Mouse (Mus musculus): ENCODE data around the gene Ank2.
"Not testable (repeated sequence)": the region's sequence is repeated elsewhere in the genome, so short reads cannot be mapped to it uniquely, and the experiment has no call there.

Ank2 gene

DNA sequence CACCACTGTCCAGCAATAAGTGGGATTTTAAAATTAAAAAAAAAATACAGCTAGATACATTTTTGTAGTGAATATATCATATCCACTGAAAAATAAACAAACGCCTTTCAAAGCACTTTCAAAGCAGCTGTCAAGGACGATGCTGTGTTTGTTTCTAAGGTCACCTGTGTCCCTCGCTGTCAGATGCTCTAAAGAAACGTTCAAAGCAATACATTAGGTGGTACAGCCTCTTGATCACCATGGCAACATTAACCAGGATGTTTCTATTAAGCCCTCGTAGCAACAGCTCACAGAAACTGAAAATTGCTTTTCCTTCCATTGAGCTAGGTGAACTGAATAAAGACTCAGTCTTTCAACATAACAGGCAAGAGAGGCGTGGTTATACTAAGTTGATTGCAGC, 17.5 kb downstream of the Ank2 start:
- in situ Hi-C loops (cut with MboI): no loop called here

DNA sequence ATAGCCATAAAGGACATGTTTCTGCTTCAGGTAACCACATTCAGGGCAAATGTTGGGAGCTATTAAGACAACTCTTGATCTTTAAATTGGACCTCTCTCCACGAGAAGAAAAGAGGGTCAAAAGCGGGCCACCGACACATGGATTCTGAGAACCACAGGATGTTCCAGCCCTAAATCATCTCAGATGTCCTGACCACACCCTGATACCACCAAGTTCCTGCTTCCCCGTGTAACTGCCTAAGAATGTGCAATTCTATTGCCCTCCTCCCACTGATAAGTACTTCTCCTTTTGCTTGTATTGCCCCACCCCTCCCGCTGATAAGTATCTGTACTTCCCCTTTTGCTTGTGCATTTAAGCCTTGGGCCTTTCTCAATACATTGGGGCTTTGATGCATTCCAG, 18.8 kb downstream of the Ank2 start:
- in situ Hi-C loops (cut with MboI): not testable (repeated sequence)

DNA sequence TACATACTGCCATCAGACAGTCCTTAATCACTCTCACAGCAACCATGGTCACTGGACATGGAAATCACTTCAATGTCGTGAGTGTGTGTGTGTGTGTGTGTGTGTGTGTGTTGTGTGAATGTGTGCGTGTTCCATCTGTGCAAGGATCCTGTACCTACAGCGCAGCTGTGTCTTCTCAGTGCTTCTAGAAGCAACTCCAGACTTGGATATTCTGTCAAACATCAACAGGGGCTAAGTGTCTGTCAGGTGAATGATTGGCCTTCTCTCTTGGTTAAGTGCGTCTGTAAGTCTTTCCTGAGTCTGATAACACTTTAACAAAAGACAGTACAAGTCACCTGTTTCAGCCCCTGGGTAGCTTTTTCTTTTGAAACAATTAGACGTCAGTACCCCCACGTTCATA, 25.0 kb downstream of the Ank2 start:
- in situ Hi-C loops (cut with MboI): no loop called here

DNA sequence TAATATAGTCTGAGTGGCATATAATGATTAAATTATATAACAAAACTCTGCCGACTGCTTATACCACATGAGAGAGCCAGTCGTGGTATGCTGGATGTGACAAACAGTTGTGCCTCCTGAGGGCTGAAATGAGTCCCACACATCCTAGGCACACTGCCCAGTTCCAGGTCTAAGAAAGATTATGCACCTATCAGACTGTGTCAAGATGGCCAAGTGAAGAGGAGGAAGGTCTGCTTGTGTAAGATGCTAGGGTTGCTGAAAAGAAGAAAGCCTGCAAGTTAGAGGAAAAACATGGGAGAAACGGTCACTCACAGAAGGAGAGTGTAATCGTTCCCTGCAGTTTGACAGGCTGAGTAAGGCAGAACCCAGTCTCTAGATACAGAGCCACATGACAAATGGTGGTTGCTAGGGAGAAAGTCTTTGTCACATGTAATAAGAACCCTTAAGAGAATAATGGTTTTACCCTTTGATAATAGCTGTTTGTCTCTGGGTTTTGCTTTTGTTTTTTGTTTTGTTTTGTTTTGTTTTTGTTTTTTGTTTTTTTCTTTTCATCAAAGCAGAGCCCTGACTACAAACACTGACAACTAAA, 29.9 kb downstream of the Ank2 start:
- in situ Hi-C loops (cut with MboI): no loop called here

DNA sequence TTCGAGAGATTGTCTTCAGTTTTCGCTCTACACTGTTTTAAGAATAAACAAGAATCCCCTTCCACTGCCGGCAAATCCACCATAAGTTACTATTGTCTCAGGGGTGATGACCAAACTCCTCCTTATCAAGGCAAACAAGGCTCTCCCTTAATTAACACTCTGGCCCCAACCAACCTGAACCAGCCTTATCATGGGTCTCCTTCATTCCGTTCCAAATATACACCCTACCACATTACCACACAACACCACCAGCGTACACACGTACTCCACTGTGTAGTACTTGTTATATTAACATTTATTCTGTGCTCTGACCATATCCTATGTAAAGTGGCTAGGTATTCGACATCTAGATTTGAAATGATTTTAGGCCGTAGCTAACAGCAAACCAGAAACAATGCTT, 30.6 kb downstream of the Ank2 start:
- in situ Hi-C loops (cut with MboI): no loop called here

DNA sequence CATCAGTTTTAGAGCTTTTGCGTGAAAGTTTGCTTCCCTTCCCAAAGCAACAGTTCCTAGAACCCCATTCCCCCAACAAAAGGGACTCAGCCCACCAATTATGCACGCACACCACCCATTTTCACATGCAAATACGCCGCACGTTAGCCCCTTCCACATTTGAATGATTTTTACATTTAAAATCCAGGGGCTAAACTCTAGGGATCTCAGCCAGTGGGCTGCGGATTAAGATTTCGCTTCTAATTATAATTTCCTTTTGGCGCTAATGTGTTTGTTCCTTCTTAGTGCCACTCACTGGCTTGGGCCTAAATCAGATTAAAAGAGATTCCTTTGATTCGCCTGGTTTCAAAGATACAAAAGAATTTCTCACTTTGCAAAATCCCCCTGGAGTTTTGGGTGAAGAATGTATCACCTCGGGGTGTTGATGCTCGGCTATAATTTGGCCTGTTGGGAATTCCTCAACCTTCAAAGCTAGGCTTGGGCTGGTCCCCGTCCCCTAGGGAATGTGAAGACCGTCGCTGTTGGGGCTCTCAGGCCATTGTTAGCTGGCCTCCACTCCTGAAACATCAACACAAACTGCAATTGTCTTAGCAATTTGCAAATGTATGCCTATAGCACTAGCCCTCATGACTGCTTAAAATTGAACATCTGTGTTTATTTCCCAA, 35.2 kb downstream of the Ank2 start:
- in situ Hi-C loops (cut with MboI): no loop called here

DNA sequence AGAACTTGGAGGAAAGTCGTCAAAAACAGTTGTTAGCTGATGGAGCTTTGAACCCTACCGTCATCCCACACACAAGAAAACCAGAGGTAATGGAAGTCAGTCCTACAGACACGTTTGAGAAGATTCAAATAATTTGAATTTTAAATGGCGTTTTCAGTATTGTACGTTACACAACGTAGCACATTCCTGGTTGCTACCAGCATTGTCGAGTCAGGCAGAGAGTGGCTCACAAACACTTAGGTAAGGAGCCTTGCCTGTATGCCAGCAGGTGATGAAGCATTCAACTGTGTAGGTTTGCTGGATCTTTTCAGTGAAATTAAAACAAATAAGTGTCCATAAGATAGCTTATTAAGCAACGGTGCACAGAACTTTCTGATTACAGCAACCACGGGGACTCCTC, 36.0 kb downstream of the Ank2 start:
- in situ Hi-C loops (cut with MboI): no loop called here

DNA sequence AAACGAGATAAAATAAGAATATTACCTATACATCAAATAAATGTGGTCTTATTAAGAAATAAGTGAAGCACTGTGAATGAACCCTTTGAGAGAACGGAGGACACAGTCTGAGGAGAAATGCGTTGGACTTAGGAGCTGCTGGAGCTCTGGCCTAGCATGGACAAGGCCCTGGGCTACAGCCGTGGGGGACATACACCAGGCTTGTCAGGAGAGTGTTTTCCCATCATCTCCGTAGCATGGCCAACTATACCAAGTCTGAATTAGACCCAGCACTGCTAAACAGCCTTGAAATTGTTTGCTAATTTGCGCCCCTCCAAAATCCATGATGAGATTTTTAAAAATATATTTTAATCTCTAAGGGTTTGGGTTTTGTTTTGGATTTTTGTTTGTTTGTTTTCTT, 36.7 kb downstream of the Ank2 start:
- in situ Hi-C loops (cut with MboI): no loop called here

DNA sequence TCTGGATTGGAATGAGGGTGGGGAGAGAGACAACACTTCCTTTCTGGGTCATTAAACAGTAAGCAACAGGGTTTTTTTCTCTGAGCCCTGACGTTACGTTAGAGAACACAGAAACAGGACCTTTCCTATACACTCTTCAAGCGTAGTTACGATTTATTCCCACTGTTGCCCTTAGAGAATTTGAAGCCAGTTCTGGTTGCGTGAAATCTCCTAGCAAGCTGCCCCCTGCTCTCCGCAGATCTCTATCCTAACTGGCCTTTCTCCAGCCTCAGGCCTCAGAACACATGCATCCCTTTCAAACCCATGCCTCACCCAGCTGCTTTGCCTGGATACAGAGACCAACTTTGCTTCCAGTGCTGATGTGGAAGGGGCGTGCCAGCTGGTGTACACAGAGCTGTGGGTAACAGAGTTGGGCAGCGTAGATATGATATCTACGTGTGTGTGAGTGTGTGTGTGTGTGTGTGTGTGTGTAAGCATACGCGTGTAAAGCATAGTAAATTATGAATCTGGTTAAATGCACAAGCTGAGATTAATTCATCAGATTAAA, 38.2 kb downstream of the Ank2 start:
- in situ Hi-C loops (cut with MboI): no loop called here

DNA sequence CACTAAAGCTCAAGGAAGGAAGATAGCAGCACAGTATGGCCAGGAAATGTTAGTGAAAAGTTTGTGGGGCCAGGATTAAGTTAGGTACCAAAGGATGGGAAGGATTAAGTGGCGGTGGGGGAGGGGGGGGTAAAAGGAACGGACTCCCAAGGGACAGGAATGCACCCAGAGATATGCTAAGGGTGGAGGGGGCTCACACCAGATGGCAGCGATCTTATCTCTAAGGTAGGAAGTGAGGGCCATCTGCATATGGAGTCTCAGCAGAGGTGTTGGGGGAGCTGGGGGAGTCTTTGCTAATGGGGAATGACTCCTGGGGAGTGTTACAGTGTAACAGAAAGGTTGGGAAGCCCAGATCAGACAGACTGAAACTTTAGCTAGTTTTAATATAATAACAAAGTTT, 39.3 kb downstream of the Ank2 start:
- in situ Hi-C loops (cut with MboI): no loop called here

DNA sequence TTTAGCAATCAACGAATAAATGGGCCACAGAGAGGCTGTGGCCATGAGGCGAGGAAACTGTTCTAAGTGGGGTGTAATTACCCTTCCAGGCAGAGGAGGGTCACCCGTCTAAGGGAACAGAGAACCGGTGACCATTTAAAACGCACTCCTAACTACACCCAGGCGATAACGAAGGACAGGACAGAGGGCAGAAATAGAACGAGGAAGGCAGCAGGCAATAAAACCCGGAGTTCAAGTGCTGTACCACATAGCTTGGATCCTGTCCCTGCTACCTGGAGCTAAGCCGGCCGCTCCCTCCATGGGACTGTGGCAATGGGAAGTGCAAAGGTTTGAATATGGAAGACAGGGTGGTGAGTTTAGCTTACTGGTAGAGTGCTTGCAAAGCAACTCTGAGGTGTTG, 40.2 kb downstream of the Ank2 start:
- in situ Hi-C loops (cut with MboI): no loop called here

DNA sequence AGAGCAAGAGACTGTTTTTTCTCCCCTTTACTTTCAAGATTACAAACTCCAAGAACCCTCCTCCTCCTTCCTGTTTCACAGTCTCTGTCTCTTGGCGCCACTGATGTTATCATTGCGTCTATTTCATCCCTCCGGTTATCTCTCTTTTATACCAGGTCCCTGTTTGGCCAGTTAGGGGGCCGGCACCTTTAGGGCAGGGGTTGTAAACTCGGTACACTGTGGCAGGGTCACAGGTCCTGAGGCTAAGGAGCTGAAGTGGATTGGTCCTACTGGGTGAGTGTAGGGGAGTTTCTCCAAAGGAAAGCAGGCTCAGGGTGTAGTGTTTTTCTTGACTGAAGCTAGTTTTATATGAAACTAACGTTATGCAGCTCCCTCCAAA, 40.7 kb downstream of the Ank2 start:
- in situ Hi-C loops (cut with MboI): no loop called here

DNA sequence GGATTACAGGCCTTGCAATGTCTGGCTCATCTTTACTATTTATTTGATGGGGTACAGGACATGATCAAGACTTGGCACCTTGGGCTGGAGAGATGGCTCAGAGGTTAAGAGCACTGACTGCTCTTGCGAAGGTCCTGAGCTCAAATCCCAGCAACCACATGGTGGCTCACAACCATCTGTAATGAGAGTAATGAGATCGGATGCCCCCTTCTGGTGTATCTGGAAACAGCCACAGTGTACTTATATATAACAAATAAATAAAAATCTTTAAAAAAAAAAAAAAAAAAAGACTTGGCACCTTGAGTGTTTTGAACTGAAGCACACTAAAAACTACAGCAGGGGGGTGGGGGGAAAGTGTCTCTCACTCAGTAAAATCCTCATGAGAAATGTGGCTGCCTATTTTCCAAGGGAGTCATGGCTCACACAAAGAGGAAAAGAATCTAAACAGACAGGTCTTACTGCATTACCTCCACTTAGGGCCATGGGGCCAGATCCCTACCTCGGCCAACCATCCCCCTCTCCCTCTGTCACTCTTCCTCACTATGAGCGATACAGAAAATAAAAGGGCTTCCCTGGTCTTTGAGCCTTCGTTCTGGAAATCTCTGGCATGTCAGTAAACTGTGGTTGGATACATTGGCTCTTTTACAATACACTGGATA, 41.3 kb downstream of the Ank2 start:
- in situ Hi-C loops (cut with MboI): no loop called here

DNA sequence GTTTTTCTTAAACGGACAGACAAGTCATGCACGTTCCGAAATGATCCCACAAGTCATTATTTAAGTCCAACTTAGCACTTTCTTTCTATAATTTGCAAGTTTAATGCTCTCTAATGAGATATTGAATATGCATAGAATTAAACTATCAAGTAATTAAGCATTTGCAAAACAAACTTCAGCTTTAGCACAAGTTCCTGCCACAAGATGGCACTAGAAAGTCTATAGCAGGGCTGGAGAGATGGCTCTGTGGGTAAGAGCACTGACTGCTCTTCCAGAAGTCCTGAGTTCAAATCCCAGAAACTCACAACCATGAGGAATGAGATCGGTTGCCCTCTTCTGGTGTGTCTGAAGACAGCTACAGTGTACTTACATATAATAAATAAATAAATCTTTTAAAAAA, 45.4 kb downstream of the Ank2 start:
- in situ Hi-C loops (cut with MboI): no loop called here

DNA sequence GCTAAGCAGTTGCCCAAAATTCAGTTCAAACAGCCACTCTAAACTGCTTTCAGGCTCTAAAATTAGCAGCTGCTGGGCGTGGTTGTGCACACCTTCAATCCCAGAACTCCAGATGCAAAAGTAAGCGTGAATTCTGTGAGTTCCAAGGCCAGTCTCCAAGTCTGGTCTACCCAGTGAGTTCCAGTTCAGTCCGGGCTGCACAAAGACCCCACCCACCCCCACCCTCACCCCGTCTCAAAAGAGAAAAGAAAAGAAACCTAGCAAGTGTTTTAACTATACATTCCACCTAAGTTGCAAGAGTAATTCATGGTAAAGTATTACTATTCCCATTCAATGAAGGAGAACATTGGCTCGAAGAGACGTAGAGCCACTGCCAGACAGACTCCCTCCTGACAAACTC, 45.9 kb downstream of the Ank2 start:
- in situ Hi-C loops (cut with MboI): no loop called here

DNA sequence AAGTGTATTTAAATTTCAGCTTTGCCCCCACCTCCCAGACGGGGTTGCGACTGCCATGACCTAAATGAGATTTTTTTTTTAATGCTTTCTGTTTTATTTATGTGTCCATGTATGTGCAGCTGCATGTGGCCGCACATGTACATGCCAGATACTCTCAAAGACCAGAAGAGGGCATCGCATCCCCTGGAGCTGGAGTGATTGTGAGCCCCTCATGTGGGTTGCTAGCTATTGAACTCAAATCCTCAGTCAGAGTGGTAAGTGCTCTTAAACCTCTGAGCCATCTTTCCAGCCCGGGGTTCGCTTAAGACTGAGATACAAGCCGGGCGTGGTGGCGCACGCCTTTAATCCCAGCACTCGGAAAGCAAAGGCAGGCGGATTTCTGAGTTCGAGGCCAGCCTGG, 46.9 kb downstream of the Ank2 start:
- in situ Hi-C loops (cut with MboI): no loop called here

DNA sequence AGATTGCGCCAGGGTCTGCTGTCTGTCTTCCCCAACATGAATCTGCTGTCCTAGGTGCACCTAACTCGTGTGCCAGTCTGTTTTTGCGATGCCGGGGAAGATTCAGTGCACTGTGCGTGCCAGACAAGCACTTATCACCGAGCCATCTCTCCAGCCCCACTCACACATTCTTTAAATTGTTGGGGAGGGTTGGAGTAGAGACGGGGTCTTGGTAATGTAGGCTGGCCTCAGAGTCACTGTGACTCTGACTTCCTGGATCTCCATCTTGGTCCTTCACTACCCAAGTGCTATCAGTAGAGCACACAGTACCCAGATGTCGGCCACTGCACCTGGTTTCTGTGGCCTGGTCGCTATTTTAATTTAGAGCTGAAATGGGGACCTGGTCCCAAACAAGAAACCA, 47.4 kb downstream of the Ank2 start:
- in situ Hi-C loops (cut with MboI): no loop called here

DNA sequence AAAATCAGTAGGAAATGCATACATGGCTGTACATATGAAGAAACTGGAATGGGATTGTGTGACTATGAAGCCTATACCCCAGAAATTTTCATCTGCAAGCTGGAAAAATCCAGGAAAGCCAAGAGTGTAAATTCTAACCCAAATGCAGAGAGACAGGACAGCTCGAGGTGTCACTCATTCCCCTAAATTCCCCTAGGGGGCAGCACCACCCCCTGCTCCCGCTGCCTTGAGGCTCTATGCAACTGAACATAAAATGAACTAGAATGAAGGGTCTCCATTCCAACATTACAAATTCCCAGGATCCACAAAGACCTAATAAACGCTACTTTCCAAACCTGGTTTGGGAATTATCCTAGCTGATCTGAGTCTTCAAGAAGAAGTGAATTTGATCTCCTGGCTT, 48.1 kb downstream of the Ank2 start:
- in situ Hi-C loops (cut with MboI): no loop called here

DNA sequence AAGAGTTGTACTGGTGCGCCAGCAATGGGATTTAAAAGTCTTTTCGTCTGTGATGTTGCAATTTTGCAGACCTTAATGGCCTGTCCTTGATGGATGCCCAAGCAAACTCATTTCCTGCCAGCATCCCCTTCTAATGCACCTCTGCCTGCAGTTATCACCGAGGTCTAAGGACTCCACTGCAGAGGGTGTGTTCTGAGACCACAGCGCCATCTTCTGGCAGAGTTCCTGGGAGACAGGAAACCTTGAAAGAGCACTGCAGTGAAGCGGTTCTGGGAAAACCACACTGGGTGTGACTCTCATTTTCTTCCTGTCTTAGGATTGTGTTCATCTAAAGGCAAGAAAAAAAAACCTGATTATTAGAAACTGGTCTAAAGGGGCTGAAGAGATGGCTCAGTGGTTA, 53.0 kb downstream of the Ank2 start:
- in situ Hi-C loops (cut with MboI): no loop called here

DNA sequence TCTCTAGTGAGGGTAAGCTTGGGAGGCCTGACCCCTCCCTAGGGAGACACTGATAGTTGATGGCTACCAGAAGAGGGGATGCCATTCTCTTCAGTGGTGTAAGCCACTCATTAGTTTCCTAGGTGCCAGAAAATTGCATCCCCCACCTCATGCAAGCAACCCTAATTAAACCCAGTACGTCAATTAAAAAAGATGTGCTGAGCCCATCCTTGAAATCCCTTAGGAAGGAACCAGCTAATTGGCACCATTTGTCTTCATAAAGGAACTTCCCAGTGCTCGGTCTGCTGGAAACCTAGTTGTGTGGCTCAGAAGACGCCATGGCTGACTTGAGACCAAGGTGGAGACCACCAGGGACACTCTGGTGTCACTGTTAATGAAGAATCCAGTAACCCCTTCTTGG, 65.9 kb downstream of the Ank2 start:
- in situ Hi-C loops (cut with MboI): no loop called here

DNA sequence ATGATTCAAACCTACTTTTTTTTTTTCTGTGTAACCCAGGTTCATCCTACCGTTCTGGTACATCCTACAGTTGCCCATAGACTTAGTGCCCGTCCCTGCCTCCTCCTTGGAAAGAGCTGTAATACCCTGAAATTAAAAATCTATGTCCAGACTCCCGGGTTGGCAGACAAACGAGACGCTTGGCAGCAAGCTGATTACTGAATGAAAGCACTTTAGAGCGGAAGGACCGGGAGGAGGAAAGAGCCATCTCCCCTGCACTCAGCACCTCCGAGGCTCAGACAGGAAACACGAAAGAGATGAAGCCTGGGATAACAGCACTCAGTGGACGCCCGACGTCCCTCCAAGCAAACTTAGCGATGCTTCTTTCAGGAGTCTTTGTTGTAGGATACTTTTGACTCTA, 69.3 kb downstream of the Ank2 start:
- in situ Hi-C loops (cut with MboI): no loop called here

DNA sequence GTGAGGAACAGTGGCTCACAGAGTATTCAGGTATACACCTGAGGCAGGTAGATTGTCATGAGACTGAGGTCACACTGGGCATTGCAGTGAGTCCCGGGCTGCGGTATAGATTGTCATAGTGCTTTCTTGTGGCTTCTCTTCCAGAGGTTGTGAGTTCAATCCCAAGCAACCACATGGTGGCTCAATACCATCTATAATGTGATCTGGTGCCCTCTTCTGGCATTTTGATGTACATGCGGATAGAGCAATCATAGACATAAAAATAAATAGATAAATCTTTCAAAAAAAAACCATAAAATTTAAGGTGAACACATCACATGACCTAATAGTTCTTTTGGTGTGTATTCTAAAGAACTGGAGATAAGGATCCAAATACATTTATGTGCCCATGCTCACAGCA, 70.6 kb downstream of the Ank2 start:
- in situ Hi-C loops (cut with MboI): no loop called here

DNA sequence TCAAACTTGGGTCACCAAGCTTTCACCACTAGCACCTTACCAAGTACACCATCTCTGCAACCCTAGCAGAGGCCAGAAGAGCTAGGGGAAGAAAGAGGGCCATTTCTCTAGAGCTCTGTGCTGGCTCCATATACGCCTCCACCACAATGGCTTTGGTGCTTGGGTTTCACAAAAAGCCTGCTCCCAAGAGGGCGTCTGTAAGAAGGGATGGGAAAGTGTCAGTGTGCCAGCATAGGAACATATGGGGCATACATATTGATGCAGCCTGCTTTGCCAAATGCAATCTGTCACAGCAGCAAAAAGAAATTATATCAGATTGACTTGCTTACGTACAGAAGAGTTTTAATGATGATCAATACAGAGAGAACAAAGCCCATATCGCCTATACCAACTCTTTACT, 82.2 kb downstream of the Ank2 start:
- in situ Hi-C loops (cut with MboI): no loop called here

DNA sequence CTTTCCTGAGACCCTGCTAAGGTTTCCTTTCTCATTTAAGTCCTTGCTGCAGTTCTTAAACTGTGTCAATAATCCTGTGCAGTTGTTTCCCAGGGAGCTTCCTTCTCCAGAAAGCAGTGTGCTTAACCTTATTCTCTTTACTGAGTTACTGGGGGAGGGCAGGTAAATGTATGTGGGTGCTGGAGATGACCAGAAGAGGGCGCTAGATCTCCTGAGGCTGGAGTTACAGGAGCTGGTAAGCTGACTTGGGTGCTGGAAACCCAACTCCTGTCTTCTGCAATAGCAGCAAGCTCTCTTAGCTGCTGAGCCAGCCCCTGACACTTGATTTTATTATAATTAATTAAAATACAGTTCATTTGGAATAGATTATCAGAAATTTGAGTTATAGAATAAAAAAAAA, 84.7 kb downstream of the Ank2 start:
- in situ Hi-C loops (cut with MboI): no loop called here

Data from mature B cell (primary cell).